Mouse (Mus musculus) kidney, embryonic 14.5 days (tissue): ENCODE results near the gene Ano10. TPM values are rescaled to one million over a fixed set of nuclear protein-coding genes. Genes with fewer than 3 reads are reported as not detected.
"Not testable (repeated sequence)": the region's sequence is repeated elsewhere in the genome, so short reads cannot be mapped to it uniquely, and the experiment has no call there.

ENCODE experiments used
- ATAC-seq: fragments of 200-750 bp; cut with Nextera tagmentation; 2 replicates; pipeline ENCODE4 v1.8.0; 2017; ENCODE audit warnings: moderate number of reproducible peaks, mild to moderate bottlenecking, moderate TSS enrichment, moderate library complexity; ENCODE audit not compliant: low FRiP score, low TSS enrichment
- H3K27ac ChIP-seq: fragments of 300-500 bp; sonication (generic); 2 replicates; pipeline ENCODE4 v1.5.1; 2014; ENCODE audit warnings: low read depth, mild to moderate bottlenecking, low read length, moderate library complexity, mixed read lengths
- H3K27me3 ChIP-seq: fragments of 300-500 bp; sonication (generic); 2 replicates; pipeline ENCODE4 v1.6.1; 2014; ENCODE audit warnings: mild to moderate bottlenecking, low read length; ENCODE audit not compliant: control insufficient read depth, insufficient read depth
- H3K36me3 ChIP-seq: fragments of 300-500 bp; sonication (generic); 2 replicates; pipeline ENCODE4 v1.6.1; 2014; ENCODE audit warnings: low read length, mixed read lengths; ENCODE audit not compliant: control insufficient read depth, insufficient read depth
- H3K4me1 ChIP-seq: fragments of 300-500 bp; sonication (generic); 2 replicates; pipeline ENCODE4 v1.6.1; 2014; ENCODE audit warnings: low read length, mixed read lengths; ENCODE audit not compliant: control insufficient read depth, insufficient read depth
- H3K4me2 ChIP-seq: fragments of 300-500 bp; sonication (generic); replicated peaks from 2 replicates; pipeline ENCODE4 v1.6.1; 2014; ENCODE audit warnings: low read depth, mild to moderate bottlenecking, low read length
- H3K4me3 ChIP-seq: fragments of 300-500 bp; sonication (generic); 2 replicates; pipeline ENCODE4 v1.5.1; 2014; ENCODE audit warnings: mild to moderate bottlenecking, low read length
- H3K9ac ChIP-seq: fragments of 300-500 bp; sonication (generic); 2 replicates; pipeline ENCODE4 v1.6.1; 2014; ENCODE audit warnings: low read depth, mild to moderate bottlenecking, low read length, moderate library complexity
- H3K9me3 ChIP-seq: fragments of 300-500 bp; sonication (generic); 2 replicates; pipeline ENCODE4 v1.6.1; 2016; ENCODE audit warnings: low read length; ENCODE audit not compliant: control insufficient read depth
- WGBS: fragments of 180-500 bp; shearing (Covaris S2); extraction: QIAGEN DNeasy Blood & Tissue Kit; methylation state at CpG from one replicate; pipeline ENCODE4 v1.1.7; 2014; 5-methylcytosine and 5-hydroxymethylcytosine counted together
- polyA plus RNA-seq: library from polyadenylated mRNA; unstranded; fragments of >200 nt; fragmentation: Nextera tagmentation; extraction: Ambion mirVana; gene quantifications from 2 replicates; pipeline ENCODE4 v1.2.1, GENCODE M21; 2014

The Ano10 gene
- polyA plus RNA-seq, 1 experiment from 2014 or later, result 37.0 TPM

DNA sequence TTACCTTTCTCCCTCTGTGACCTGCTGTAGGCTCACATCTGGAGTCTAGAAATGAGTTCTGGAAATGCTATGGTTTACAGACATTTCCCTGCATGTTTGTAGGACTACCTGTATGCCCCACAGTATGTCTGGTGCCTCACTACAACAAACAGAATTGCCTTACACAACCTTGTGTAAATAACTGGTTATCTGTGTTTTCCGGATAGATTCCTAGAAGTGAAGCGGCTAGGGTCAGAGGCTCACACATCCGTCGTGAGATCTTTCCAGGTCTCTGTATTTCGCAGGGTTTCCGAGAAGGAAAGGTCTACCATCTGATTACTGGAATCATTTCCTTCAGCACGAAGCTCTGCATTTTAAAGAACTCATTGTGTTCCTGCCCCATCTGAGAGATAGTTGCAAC, 22.3 kb upstream of the Ano10 start:
- no peak overlapping the region for H3K4me2 ChIP-seq
- no peaks in the 10 kb centered on the region for H3K27me3 ChIP-seq
- no peaks in the 10 kb centered on the region for H3K36me3 ChIP-seq
- no peaks in the 10 kb centered on the region for H3K9me3 ChIP-seq
- no peaks in the 10 kb centered on the region for H3K4me1 ChIP-seq
- H3K4me3 ChIP-seq, result no peak overlapping the region
- 87% methylated on average over 7 of the region's 7 CpGs for WGBS
- ATAC-seq, result no peak
- no peak overlapping the region for H3K27ac ChIP-seq
- no peak overlapping the region for H3K9ac ChIP-seq

DNA sequence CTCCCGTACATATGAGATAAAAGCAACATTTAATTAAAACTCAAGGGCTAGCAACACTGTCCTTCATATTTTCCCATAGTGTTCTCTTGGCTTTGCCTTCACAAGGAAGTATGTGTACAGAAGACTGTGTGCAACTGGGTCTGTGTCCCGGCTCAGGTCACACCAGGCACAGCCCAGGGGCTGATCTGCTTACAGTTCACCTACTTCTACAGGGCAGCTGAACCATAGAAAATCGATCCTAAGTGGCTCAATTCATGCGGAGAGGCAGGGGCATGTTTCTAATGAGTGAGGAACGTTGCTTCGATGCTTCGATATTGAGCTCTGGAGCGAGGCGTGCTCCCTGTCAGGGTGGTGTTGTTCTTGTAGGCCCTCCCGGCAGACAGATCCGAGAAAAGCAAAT, 21.3 kb upstream of the Ano10 start:
- Histone ChIP-seq H3K9ac (no peak overlapping the region), H3K4me1 (no peaks in the 10 kb centered on the region), H3K27ac (no peak overlapping the region), H3K4me3 (no peak overlapping the region), H3K4me2 (no peak overlapping the region), H3K27me3 (no peaks in the 10 kb centered on the region), H3K9me3 (no peaks in the 10 kb centered on the region), H3K36me3 (no peaks in the 10 kb centered on the region)
- ATAC-seq, result no peak
- 66% methylated on average over 11 of the region's 11 CpGs for WGBS

DNA sequence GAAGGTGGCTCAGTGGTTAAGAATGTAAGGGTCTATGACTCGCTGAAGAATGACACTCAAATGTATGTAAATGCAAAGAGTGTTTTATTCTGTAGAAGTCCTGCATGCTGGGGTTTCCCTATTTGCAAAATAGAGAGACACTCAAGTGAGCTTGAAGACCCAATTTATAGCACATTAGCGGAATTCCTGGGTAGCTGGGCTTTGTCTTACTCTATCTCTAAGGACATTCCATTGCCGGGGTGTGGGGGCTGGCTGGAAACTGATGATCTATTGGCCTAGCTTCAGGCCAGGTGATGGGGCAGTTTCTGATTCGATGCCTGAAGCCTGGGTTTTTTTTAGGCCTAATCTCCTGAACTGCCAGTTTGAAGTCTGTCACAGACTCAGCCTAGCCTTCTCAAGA, 20.7 kb upstream of the Ano10 start:
- H3K27ac ChIP-seq, result no peak overlapping the region
- H3K9me3 ChIP-seq, result no peaks in the 10 kb centered on the region
- H3K4me3 ChIP-seq, result no peak overlapping the region
- no peaks in the 10 kb centered on the region for H3K4me1 ChIP-seq
- no peaks in the 10 kb centered on the region for H3K27me3 ChIP-seq
- H3K4me2 ChIP-seq, result no peak overlapping the region
- ATAC-seq, result no peak
- WGBS, result 63% methylated on average over 4 of the region's 4 CpGs
- no peak overlapping the region for H3K9ac ChIP-seq
- no peaks in the 10 kb centered on the region for H3K36me3 ChIP-seq

DNA sequence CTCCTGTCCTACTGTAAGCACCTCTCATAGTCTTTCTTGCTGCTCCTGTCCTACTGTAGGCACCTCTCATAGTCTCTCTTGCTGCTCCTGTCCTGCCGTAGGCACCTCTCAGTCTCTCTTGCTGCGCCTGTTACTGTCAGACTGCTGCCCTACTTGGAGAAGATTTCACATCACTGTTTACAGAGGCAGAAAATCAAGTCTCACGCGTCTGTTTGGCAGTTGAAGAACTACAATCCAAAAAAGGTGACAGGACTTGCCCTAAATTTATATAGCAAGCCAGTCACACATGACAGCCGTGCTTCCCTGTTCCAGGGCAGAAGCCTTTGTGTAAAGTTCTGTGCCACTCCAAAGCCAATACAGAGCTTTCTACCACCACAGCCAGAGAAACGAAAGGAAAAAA, 20.2 kb upstream of the Ano10 start:
- H3K36me3 ChIP-seq, result no peaks in the 10 kb centered on the region
- WGBS, result 83% methylated on average over 6 of the region's 6 CpGs
- ATAC-seq, result no peak

DNA sequence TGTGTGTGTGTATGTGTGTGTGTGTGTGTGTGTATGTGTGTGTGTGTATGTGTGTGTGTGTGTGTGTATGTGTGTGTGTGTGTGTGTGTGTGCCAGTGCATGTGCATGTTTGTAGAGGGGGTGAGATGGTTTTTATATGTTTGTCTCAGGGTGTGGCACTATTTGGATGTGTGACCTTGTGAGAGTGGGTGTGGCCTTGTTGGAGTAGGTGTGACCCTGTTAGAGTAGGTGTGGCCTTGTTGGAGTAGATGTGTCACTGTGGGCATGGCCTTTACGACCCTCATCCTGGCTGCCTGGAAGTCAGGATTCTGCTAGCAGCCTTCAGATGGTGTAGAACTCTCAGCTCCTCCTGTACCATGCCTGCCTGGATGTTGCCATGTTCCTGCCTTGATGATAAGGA, 18.9 kb upstream of the Ano10 start:
- not testable (repeated sequence) for H3K4me2 ChIP-seq, H3K9me3 ChIP-seq, H3K36me3 ChIP-seq, H3K9ac ChIP-seq, H3K27ac ChIP-seq, H3K4me1 ChIP-seq, ATAC-seq, H3K4me3 ChIP-seq, H3K27me3 ChIP-seq
- 60% methylated on average over 1 of the region's 1 CpGs for WGBS

More for the DNA sequence above, 20.2 kb upstream of the Ano10 start:
- no peaks in the 10 kb centered on the region for H3K27me3 ChIP-seq
- H3K4me3 ChIP-seq, result no peak overlapping the region
- H3K27ac ChIP-seq, result no peak overlapping the region
- no peak overlapping the region for H3K4me2 ChIP-seq
- H3K9me3 ChIP-seq, result no peaks in the 10 kb centered on the region
- no peaks in the 10 kb centered on the region for H3K4me1 ChIP-seq
- H3K9ac ChIP-seq, result no peak overlapping the region

DNA sequence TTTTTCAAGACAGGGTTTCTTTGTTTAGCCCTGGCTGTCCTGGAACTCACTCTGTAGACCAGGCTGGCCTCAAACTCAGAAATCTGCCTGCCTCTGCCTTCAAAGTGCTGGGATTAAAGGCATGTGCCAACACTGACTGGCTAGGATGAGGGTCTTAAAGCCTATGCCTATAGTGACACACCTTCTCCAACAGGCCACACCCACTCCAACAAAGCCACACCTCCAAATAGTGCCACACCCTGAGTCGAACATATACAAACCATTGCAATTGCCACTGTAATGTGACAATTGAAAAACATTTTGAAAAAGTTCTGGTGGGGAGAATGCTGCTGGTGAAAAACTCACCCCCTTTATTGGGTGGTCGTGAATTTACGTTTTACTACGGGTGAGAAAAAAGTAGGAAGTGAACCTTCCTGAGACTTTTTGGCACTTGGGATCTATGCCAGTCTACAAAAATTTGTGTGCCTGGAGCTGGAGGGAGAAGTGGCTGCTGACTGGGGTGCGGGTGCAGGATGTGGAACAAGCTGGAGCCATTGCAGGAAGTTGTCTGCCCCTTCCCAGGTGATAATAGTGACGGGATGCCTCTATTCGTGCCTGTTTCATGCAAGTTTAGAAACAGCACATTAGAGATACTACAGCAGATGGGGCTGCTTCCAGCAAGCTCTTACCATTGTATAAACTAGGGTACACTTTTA, 18.2 kb upstream of the Ano10 start:
- Histone ChIP-seq H3K27me3 (no peaks in the 10 kb centered on the region), H3K27ac (no peak overlapping the region), H3K4me3 (no peak overlapping the region), H3K36me3 (no peaks in the 10 kb centered on the region), H3K4me2 (no peak overlapping the region), H3K4me1 (no peaks in the 10 kb centered on the region), H3K9ac (no peak overlapping the region), H3K9me3 (no peaks in the 10 kb centered on the region)
- ATAC-seq, result no peak
- WGBS, result 83% methylated on average over 7 of the region's 7 CpGs

DNA sequence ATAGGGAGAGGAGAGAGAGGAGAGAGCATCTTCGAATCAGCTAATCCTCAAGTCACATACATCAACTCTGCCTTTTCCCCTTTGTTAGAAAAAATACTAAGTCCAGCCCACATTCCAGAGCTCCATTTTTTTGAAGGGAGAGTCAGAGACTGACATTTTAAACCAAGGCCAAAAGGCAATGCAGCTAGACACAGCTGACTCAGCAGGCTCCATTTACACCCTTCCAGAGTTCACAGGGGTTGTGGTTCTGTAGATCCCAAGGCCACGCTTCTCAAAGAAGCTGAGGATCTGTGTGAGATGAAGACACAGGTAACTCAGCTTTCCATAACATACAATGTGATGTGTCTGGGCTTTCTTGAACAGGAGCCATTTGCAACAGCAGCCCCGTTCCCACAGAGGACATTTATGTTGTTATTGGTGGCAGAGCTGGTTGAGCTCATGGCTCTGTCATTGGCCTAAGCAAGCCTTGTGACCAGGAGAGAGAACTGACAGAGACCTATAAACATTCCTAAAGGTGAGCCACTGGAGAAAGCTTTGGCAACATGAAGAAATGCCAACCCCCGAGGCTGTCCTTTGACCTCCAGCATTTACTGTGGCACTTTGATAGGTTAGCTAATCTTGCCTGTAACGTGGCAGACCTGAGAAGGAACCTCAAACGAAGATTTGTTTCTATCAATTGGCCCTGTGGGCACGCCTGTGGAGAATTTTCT, 17.0 kb upstream of the Ano10 start:
- Histone ChIP-seq H3K4me1 (no peaks in the 10 kb centered on the region), H3K9me3 (no peaks in the 10 kb centered on the region), H3K4me2 (peak overlapping the region; percentile 51), H3K9ac (peak overlapping the region; percentile 65; the same call in 1 of the 2 replicates), H3K4me3 (peak overlapping the region; percentile 45), H3K27me3 (no peaks in the 10 kb centered on the region), H3K36me3 (no peaks in the 10 kb centered on the region), H3K27ac (no peak overlapping the region)
- 69% methylated on average over 7 of the region's 7 CpGs for WGBS
- peak; percentile 65 for ATAC-seq

DNA sequence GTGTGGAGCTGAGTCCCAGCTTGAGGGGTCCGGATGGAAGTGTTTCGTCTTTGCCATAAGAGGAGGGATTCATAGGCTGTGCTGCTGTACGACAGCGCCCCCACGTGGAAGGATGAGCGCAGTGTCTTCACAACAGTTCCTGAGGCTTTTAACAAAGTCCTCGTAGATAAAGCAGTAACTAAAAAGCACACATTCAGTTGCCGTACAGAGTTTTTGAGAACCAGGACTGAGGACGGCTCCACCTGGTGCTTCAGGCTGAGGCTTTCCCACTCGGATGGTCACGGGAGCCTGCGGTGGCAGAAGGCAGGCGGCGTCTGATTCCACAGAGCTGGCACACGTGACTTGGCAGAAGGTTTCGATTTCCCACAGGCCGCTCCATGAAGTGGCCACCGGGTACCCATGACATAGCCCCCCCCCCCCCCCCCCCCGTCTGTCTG, 16.4 kb upstream of the Ano10 start:
- no peaks in the 10 kb centered on the region for H3K27me3 ChIP-seq
- no peaks in the 10 kb centered on the region for H3K4me1 ChIP-seq
- peak overlapping the region; percentile 65 for H3K9ac ChIP-seq
- peak overlapping the region; percentile 51 for H3K4me2 ChIP-seq
- H3K36me3 ChIP-seq, result no peaks in the 10 kb centered on the region
- 0 out of 2 replicates have a peak overlapping the region, but pooled peaks have one; percentile 30 for H3K27ac ChIP-seq
- ATAC-seq, result peak; percentile 92
- no peaks in the 10 kb centered on the region for H3K9me3 ChIP-seq
- H3K4me3 ChIP-seq, result peak overlapping the region; percentile 45
- WGBS, result 6% methylated on average over 18 of the region's 19 CpGs
